Mouse (Mus musculus): ENCODE measurements at regions not wholly inside any gene's neighbourhood (a gene's known extent, or its start where the extent isn't known, plus 50 kb on each side); places are given as distances from the start of the nearest gene placed in this dataset.

DNA sequence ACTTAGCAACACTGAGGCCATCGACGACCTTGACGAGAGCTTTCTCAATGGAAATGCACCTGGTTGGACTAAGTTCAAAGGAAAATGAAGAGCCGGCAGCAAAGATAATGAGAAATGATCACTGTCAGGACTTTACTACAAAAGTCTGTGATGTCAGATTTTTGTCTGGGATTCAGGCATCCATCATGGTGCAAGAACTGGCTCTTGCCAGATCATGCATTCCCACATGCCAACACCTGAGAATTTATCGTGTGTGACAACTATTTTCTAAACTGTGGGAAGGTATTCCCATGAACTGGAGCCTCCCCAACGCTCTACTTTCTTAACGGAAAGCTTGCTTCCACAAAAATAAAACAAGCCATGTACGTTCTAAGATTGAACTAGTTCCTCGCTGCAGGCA, 58.1 kb downstream of the Irx6 start:
- no peaks in the 10 kb centered on the region for H3K9me3 ChIP-seq (replicated peaks; ENCODE audit: control insufficient read depth, low read length)
- H3K4me1 ChIP-seq (ENCODE audit: control insufficient read depth, insufficient read depth, low read length) = no peaks in the 10 kb centered on the region
- no peak overlapping the region for H3K27ac ChIP-seq (ENCODE audit: low read depth, low read length)
- H3K27me3 ChIP-seq (ENCODE audit: control insufficient read depth, insufficient read depth, low read length) = peaks cover 5% of the 10 kb centered on the region; the same call in 1 of the 2 replicates
- ATAC-seq (replicated peaks; ENCODE audit: insufficient number of reproducible peaks, low FRiP score, low TSS enrichment) = no peak
- H3K9ac ChIP-seq (ENCODE audit: low read depth, low read length) = no peak overlapping the region
- H3K36me3 ChIP-seq (ENCODE audit: control insufficient read depth, insufficient read depth, low read length) = no peaks in the 10 kb centered on the region
- 83% methylated on average over 9 of the region's 9 CpGs for WGBS (ENCODE audit: insufficient replicate concordance)
- H3K4me3 ChIP-seq (ENCODE audit: low read depth, low read length) = no peak overlapping the region
- H3K4me2 ChIP-seq = no peak overlapping the region

DNA sequence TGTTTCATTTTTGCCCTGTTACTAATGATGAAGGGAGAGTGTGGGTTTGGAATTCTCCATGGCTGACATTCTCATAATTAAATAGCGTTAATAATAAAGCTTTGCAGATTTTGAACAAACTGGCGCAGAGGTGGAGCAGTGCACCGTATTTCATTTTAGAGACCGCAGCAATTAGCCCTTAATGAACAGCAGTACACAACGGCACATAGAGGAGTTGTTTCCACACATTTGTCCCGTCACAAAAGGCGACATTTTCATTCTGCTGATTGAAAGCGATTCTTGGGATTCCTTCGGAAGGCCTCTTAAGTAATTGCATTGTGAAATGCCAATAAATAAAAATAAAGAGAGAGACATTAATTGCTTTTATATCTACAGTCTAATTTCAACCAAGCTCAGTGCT, 61.6 kb downstream of the Irx6 start:
- Histone ChIP-seq H3K4me1 (ENCODE audit: control insufficient read depth, insufficient read depth, low read length) (no peaks in the 10 kb centered on the region), H3K27ac (ENCODE audit: low read depth, low read length) (no peak overlapping the region), H3K9me3 (replicated peaks; ENCODE audit: control insufficient read depth, low read length) (no peaks in the 10 kb centered on the region), H3K9ac (ENCODE audit: low read depth, low read length) (no peak overlapping the region), H3K4me3 (ENCODE audit: low read depth, low read length) (no peak overlapping the region), H3K36me3 (ENCODE audit: control insufficient read depth, insufficient read depth, low read length) (no peaks in the 10 kb centered on the region), H3K4me2 (no peak overlapping the region), H3K27me3 (ENCODE audit: control insufficient read depth, insufficient read depth, low read length) (peaks cover 2% of the 10 kb centered on the region; the same call in 1 of the 2 replicates)
- ATAC-seq (replicated peaks; ENCODE audit: insufficient number of reproducible peaks, low FRiP score, low TSS enrichment) = no peak
- 84% methylated on average over 9 of the region's 9 CpGs for WGBS (ENCODE audit: insufficient replicate concordance)

DNA sequence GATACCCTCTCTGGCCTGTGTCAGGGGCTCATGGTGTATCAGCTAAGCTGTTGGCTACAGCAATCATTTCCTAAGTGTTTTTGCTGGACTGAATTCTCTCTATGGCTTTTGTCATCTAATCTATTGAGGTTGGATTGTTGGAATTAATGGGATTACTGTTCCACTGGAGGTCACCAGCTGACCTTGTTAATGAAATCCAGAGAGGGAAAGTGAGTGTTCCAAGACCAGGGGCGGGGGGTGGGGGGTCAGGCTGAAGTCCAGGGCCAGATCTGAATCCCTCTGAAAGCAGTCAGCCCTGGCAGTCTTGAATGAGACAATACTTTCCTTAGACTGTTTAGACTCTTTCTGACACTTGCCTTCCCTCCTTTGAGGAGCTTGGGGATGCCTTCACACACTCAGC, 64.0 kb downstream of the Irx6 start:
- Histone ChIP-seq H3K9me3 (replicated peaks; ENCODE audit: control insufficient read depth, low read length) (no peaks in the 10 kb centered on the region), H3K4me1 (ENCODE audit: control insufficient read depth, insufficient read depth, low read length) (no peaks in the 10 kb centered on the region), H3K4me3 (ENCODE audit: low read depth, low read length) (no peak overlapping the region), H3K27ac (ENCODE audit: low read depth, low read length) (no peak overlapping the region), H3K4me2 (no peak overlapping the region), H3K36me3 (ENCODE audit: control insufficient read depth, insufficient read depth, low read length) (no peaks in the 10 kb centered on the region), H3K9ac (ENCODE audit: low read depth, low read length) (no peak overlapping the region), H3K27me3 (ENCODE audit: control insufficient read depth, insufficient read depth, low read length) (no peaks in the 10 kb centered on the region)
- ATAC-seq (replicated peaks; ENCODE audit: insufficient number of reproducible peaks, low FRiP score, low TSS enrichment) = no peak
- WGBS (ENCODE audit: insufficient replicate concordance) = 48% methylated on average over 1 of the region's 1 CpGs

DNA sequence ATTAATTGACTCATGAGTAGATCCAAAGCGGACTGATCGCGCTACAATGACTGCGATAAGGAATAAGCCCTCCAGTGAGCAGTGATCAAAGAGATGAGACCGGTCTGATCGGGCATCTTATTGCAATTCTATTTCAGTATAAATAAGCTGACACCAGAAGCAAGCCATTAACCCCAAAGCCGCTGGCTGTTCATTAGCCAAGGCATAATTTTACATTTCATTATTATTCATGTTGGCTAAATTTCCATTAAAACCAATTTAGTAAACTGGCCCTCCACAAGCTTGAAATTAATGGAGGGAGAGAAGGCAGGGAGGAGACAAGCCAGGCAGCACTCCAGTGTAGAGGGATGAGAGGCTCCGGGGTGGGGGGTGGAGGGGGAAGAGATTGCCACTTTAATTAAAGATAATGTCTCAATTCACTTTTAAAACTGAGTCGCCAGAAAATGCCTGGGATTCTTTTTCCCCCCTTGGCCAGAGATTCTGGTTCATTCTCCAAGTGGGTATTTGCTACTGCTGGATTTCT, 66.3 kb downstream of the Irx6 start:
- no peaks in the 10 kb centered on the region for H3K9me3 ChIP-seq (replicated peaks; ENCODE audit: control insufficient read depth, low read length)
- ATAC-seq (replicated peaks; ENCODE audit: insufficient number of reproducible peaks, low FRiP score, low TSS enrichment) = no peak

DNA sequence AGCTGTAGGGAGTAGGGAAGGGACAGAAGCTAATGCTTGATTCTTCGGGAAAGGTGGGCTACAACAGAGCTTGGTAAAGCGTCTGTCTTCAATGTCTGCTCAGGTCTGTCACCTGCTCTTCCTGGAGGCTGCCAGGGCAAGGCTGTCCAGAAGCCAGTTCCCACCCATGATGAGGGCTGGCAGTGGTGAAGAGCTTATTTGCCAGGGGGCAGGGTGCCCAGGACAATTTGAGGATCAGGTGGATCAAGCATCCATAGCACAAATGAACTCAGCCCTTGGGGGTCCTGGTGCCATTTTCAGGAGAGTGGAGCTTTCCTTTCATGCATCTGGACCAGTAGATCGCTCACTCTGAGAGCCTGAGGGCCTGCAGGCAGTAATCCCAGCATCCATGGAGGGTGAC, 67.7 kb downstream of the Irx6 start:
- H3K27ac ChIP-seq (ENCODE audit: low read depth, low read length) = no peak overlapping the region
- no peaks in the 10 kb centered on the region for H3K36me3 ChIP-seq (ENCODE audit: control insufficient read depth, insufficient read depth, low read length)
- 81% methylated on average over 3 of the region's 3 CpGs for WGBS (ENCODE audit: insufficient replicate concordance)
- no peak overlapping the region for H3K4me3 ChIP-seq (ENCODE audit: low read depth, low read length)
- H3K27me3 ChIP-seq (ENCODE audit: control insufficient read depth, insufficient read depth, low read length) = no peaks in the 10 kb centered on the region
- H3K9ac ChIP-seq (ENCODE audit: low read depth, low read length) = no peak overlapping the region
- no peaks in the 10 kb centered on the region for H3K4me1 ChIP-seq (ENCODE audit: control insufficient read depth, insufficient read depth, low read length)
- H3K4me2 ChIP-seq = no peak overlapping the region
- no peak for ATAC-seq (replicated peaks; ENCODE audit: insufficient number of reproducible peaks, low FRiP score, low TSS enrichment)
- H3K9me3 ChIP-seq (replicated peaks; ENCODE audit: control insufficient read depth, low read length) = no peaks in the 10 kb centered on the region

More for the DNA sequence above, 66.3 kb downstream of the Irx6 start:
- Histone ChIP-seq H3K27me3 (ENCODE audit: control insufficient read depth, insufficient read depth, low read length) (no peaks in the 10 kb centered on the region), H3K4me3 (ENCODE audit: low read depth, low read length) (no peak overlapping the region), H3K4me1 (ENCODE audit: control insufficient read depth, insufficient read depth, low read length) (no peaks in the 10 kb centered on the region), H3K27ac (ENCODE audit: low read depth, low read length) (no peak overlapping the region), H3K4me2 (no peak overlapping the region), H3K9ac (ENCODE audit: low read depth, low read length) (no peak overlapping the region), H3K36me3 (ENCODE audit: control insufficient read depth, insufficient read depth, low read length) (no peaks in the 10 kb centered on the region)
- WGBS (ENCODE audit: insufficient replicate concordance) = 69% methylated on average over 9 of the region's 9 CpGs

DNA sequence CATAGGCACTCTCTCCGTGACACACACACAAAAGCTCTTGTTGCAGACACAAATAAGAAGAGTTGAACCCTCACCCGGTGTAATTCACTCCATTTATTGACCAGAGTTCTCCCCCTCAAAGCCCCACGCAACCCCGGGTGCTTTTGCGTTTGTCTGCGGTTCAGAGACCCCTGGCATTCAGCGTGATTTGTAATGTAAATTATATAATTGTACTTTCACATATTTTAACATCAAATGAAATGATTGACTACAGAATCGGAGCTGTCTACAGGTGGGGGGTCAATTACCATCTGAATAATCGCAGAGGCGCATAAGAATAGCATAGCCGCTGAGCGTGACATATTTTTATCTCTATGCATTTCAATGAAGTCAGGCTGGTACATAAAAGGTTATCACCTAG, 69.0 kb downstream of the Irx6 start:
- Histone ChIP-seq H3K4me1 (ENCODE audit: control insufficient read depth, insufficient read depth, low read length) (no peaks in the 10 kb centered on the region), H3K27ac (ENCODE audit: low read depth, low read length) (no peak overlapping the region), H3K4me2 (no peak overlapping the region), H3K4me3 (ENCODE audit: low read depth, low read length) (no peak overlapping the region), H3K36me3 (ENCODE audit: control insufficient read depth, insufficient read depth, low read length) (no peaks in the 10 kb centered on the region), H3K9me3 (replicated peaks; ENCODE audit: control insufficient read depth, low read length) (no peaks in the 10 kb centered on the region), H3K9ac (ENCODE audit: low read depth, low read length) (no peak overlapping the region), H3K27me3 (ENCODE audit: control insufficient read depth, insufficient read depth, low read length) (no peaks in the 10 kb centered on the region)
- WGBS (ENCODE audit: insufficient replicate concordance) = 67% methylated on average over 12 of the region's 12 CpGs
- ATAC-seq (replicated peaks; ENCODE audit: insufficient number of reproducible peaks, low FRiP score, low TSS enrichment) = no peak

DNA sequence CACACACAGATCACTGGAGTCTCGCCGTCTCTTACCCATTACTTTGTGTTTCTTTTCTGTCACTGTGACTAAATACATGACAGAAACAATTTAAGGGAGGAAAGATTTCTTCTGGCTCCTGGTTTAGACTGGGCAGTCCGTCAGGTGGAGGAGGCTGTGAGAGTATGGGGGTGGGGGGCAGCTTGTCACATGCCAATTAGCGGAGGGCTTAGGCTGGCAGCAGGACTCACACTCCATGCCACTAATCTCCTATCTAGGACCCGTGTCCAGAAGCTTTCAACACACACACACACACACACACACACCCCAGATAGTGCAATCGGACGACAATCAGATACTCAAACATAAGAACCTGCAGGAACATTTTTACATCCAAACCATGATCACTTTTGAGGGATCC, 73.0 kb downstream of the Irx6 start:
- no peaks in the 10 kb centered on the region for H3K4me1 ChIP-seq (ENCODE audit: control insufficient read depth, insufficient read depth, low read length)
- H3K9me3 ChIP-seq (replicated peaks; ENCODE audit: control insufficient read depth, low read length) = no peaks in the 10 kb centered on the region
- no peak for ATAC-seq (replicated peaks; ENCODE audit: insufficient number of reproducible peaks, low FRiP score, low TSS enrichment)
- no peak overlapping the region for H3K4me2 ChIP-seq
- H3K27ac ChIP-seq (ENCODE audit: low read depth, low read length) = no peak overlapping the region
- no peak overlapping the region for H3K4me3 ChIP-seq (ENCODE audit: low read depth, low read length)
- 56% methylated on average over 7 of the region's 7 CpGs for WGBS (ENCODE audit: insufficient replicate concordance)
- no peaks in the 10 kb centered on the region for H3K36me3 ChIP-seq (ENCODE audit: control insufficient read depth, insufficient read depth, low read length)
- no peak overlapping the region for H3K9ac ChIP-seq (ENCODE audit: low read depth, low read length)
- H3K27me3 ChIP-seq (ENCODE audit: control insufficient read depth, insufficient read depth, low read length) = no peaks in the 10 kb centered on the region

DNA sequence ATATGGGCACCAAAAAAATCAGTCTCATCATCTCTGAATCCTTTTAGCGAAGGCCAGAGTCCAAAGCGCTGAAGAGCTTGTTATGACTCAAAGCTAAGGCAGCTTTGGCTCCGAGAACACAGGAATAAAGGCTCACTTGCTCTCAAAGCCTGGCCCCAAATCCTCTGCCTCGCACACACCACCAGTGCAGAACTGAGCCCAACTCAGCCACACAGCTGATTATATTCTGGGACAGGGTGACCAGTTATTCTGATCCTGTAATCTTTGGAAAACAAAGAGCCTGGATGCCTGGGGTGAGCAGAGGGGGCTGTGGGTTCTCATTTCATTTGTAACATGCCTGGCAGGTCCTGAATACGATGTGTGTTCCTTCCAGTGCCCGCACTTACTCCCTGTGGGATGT, 73.9 kb downstream of the Irx6 start:
- H3K36me3 ChIP-seq (ENCODE audit: control insufficient read depth, insufficient read depth, low read length) = no peaks in the 10 kb centered on the region
- WGBS (ENCODE audit: insufficient replicate concordance) = 65% methylated on average over 6 of the region's 6 CpGs
- no peak overlapping the region for H3K27ac ChIP-seq (ENCODE audit: low read depth, low read length)
- no peak overlapping the region for H3K9ac ChIP-seq (ENCODE audit: low read depth, low read length)
- H3K4me2 ChIP-seq = no peak overlapping the region
- no peak for ATAC-seq (replicated peaks; ENCODE audit: insufficient number of reproducible peaks, low FRiP score, low TSS enrichment)
- no peak overlapping the region for H3K4me3 ChIP-seq (ENCODE audit: low read depth, low read length)
- no peaks in the 10 kb centered on the region for H3K27me3 ChIP-seq (ENCODE audit: control insufficient read depth, insufficient read depth, low read length)
- H3K4me1 ChIP-seq (ENCODE audit: control insufficient read depth, insufficient read depth, low read length) = no peaks in the 10 kb centered on the region
- H3K9me3 ChIP-seq (replicated peaks; ENCODE audit: control insufficient read depth, low read length) = no peaks in the 10 kb centered on the region

DNA sequence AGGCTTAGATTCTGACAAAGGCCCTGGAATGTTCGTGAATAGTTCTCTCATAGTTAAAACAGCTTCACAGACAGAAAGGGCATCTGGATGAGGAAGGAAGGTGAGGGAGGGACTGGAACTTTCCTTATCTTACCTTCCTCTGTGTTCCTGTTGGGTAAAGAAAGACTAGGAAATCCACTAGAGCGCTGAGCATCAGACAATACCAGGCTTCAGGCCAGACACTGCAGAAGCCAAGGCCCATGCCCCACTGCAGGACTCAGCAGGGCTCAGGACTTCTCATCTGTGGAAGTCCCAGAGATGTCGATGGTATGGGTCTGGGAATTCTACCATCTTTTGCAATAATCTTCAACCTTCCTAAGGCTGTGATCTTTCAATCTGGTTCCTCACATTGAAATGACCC, 67.2 kb upstream of the Mmp2 start:
- Histone ChIP-seq H3K27ac (ENCODE audit: low read depth, low read length) (no peak overlapping the region), H3K4me2 (no peak overlapping the region), H3K27me3 (ENCODE audit: control insufficient read depth, insufficient read depth, low read length) (0 out of 2 replicates have a peak, but pooled peaks cover 3% of the 10 kb centered on the region), H3K9me3 (replicated peaks; ENCODE audit: control insufficient read depth, low read length) (0 out of 2 replicates have a peak, but pooled peaks cover 2% of the 10 kb centered on the region), H3K36me3 (ENCODE audit: control insufficient read depth, insufficient read depth, low read length) (no peaks in the 10 kb centered on the region), H3K4me1 (ENCODE audit: control insufficient read depth, insufficient read depth, low read length) (no peaks in the 10 kb centered on the region), H3K9ac (ENCODE audit: low read depth, low read length) (no peak overlapping the region), H3K4me3 (ENCODE audit: low read depth, low read length) (no peak overlapping the region)
- no peak for ATAC-seq (replicated peaks; ENCODE audit: insufficient number of reproducible peaks, low FRiP score, low TSS enrichment)
- 72% methylated on average over 3 of the region's 3 CpGs for WGBS (ENCODE audit: insufficient replicate concordance)
